Mouse (Mus musculus) neural tube, embryonic 15.5 days (tissue): ENCODE results near the gene Uspl1. TPM values are rescaled to one million over a fixed set of nuclear protein-coding genes. Genes with fewer than 3 reads are reported as not detected.

Source experiments
- ATAC-seq: fragments of 200-750 bp; cut with Nextera tagmentation; 2 replicates; pipeline ENCODE4 v1.8.0; 2017; ENCODE audit warnings: mild to moderate bottlenecking, moderate TSS enrichment, moderate library complexity; ENCODE audit not compliant: low FRiP score
- H3K27ac ChIP-seq: fragments of 300-500 bp; sonication (generic); replicated peaks from 2 replicates; pipeline ENCODE4 v1.5.1; 2015; ENCODE audit warnings: mild to moderate bottlenecking, inconsistent platforms
- H3K27me3 ChIP-seq: fragments of 300-500 bp; sonication (generic); replicated peaks from 2 replicates; pipeline ENCODE4 v1.6.1; 2015; ENCODE audit warnings: inconsistent platforms
- H3K36me3 ChIP-seq: fragments of 300-500 bp; sonication (generic); 2 replicates; pipeline ENCODE4 v1.6.1; 2015; ENCODE audit warnings: inconsistent platforms
- H3K4me1 ChIP-seq: fragments of 300-500 bp; sonication (generic); 2 replicates; pipeline ENCODE4 v1.6.1; 2015; ENCODE audit warnings: inconsistent platforms
- H3K4me2 ChIP-seq: fragments of 300-500 bp; sonication (generic); 2 replicates; pipeline ENCODE4 v1.6.1; 2015; ENCODE audit warnings: inconsistent platforms, mild to moderate bottlenecking, moderate library complexity
- H3K4me3 ChIP-seq: fragments of 300-500 bp; sonication (generic); replicated peaks from 2 replicates; pipeline ENCODE4 v1.5.1; 2015; ENCODE audit warnings: mild to moderate bottlenecking, inconsistent platforms
- H3K9ac ChIP-seq: fragments of 300-500 bp; sonication (generic); replicated peaks from 2 replicates; pipeline ENCODE4 v1.6.1; 2015; ENCODE audit warnings: mild to moderate bottlenecking, inconsistent platforms
- H3K9me3 ChIP-seq: fragments of 300-500 bp; sonication (generic); replicated peaks from 2 replicates; pipeline ENCODE4 v1.6.1; 2016; ENCODE audit warnings: inconsistent platforms
- WGBS: fragments of 180-500 bp; shearing (Covaris S2); methylation state at CpG from one replicate; pipeline ENCODE4 v1.1.7; 2015; ENCODE audit warnings: mixed read lengths; 5-methylcytosine and 5-hydroxymethylcytosine counted together
- polyA plus RNA-seq: library from polyadenylated mRNA; unstranded; fragments of >200 nt; fragmentation: Nextera tagmentation; extraction: Ambion mirVana; gene quantifications from 2 replicates; pipeline ENCODE4 v1.2.1, GENCODE M21; 2015

Uspl1 gene
- polyA plus RNA-seq, 1 experiment from 2014 or later = 57.1 TPM

DNA sequence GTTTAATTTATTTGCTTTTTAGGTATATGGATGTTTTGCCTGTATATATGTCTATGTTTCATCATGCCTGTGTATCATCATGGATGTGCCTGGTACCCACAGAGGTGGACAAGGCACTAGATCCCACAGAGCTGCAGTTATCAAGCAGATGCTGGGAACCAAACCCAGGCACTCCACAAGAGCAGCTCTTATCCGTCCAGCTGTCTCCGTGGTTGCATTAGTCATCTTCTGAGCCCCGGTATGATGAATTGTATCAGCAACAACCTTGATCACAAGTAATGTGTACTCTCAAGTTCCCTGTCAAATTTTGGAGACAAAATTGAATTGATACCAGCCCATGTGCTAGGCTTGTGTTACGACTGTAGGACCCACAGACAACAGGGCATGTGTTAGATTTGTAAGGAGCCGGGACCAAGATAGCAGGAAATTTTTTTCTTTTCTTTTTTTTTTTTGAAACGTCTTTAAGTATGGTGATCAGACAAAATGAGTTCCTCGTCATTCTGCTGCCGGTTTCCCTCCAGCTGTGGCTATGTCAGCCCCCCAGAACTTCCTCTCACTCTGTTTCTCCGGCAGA is 61.3 kb downstream of the Uspl1 start:
- Histone ChIP-seq H3K27ac (no peak overlapping the region), H3K27me3 (no peaks in the 10 kb centered on the region), H3K36me3 (no peaks in the 10 kb centered on the region), H3K4me2 (peak overlapping the region; percentile 44), H3K9me3 (peaks cover 3% of the 10 kb centered on the region; the same call in 1 of the 2 replicates), H3K4me3 (no peak overlapping the region), H3K4me1 (peaks cover 8% of the 10 kb centered on the region), H3K9ac (no peak overlapping the region)
- no peak for ATAC-seq
- 62% methylated on average over 9 of the region's 9 CpGs for WGBS

DNA sequence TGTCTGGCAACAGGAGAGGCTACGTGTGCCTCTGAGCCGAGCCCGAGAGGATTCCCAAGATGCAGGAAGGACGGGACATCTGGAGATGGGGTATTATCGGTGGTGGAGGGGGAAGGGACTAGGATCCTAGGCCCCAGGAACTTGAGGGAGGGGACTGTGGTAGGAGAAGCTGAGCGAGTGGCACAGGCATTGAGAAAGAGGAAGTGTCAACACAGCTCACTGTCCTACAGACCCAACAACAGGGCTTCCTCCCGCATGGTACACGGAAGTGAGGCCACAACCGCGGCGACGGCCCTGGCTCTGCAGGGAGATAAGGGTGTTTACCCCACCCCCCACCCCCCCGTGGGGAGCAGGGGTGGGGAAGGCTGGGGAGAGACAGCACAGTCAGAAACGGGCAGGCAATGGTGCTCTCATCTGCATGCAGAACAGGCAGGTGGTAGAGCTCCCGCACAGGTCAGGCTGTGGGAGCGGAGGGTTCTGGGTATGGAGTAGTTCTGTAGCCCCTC is 61.9 kb downstream of the Uspl1 start:
- H3K9ac ChIP-seq = 0 out of 2 replicates have a peak overlapping the region, but pooled peaks have one; percentile 24
- 21% methylated on average over 16 of the region's 16 CpGs for WGBS

GRCm38 (mm10) chr5:149247047-149247904 is 63.1 kb downstream of the Uspl1 start:
- Histone ChIP-seq H3K4me1 (peaks cover 8% of the 10 kb centered on the region), H3K36me3 (no peaks in the 10 kb centered on the region), H3K4me2 (no peak overlapping the region), H3K4me3 (no peak overlapping the region), H3K27me3 (no peaks in the 10 kb centered on the region), H3K9me3 (no peaks in the 10 kb centered on the region), H3K9ac (no peak overlapping the region), H3K27ac (no peak overlapping the region)
- no peak for ATAC-seq
- WGBS = 51% methylated on average over 19 of the region's 20 CpGs

More for the DNA sequence above, 61.9 kb downstream of the Uspl1 start:
- Histone ChIP-seq H3K4me3 (no peak overlapping the region), H3K4me2 (peak overlapping the region; percentile 44), H3K36me3 (no peaks in the 10 kb centered on the region), H3K27ac (no peak overlapping the region), H3K4me1 (peaks cover 8% of the 10 kb centered on the region), H3K27me3 (no peaks in the 10 kb centered on the region), H3K9me3 (peaks cover 3% of the 10 kb centered on the region; the same call in 1 of the 2 replicates)
- ATAC-seq = no peak; the same call in 1 of the 2 replicates

DNA sequence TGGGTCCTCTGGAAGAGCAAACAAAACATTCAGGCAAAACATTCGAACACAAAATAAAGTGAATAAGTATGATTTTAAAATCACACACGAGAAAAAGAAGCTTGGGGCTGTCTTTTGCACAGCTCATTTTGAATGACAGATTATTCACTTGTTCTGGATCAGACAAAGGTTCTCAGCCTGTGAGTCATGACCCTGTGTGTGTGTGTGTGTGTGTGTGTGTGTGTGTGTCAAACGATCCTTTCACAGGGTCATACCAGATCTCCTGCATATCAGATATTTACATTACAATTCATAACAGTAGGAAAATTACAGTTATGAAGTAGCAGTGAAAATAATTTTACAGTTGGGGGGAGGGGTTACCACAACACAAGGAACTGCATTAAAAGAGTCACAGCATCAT is 68.2 kb downstream of the Uspl1 start:
- Histone ChIP-seq H3K4me2 (no peak overlapping the region), H3K27me3 (no peaks in the 10 kb centered on the region), H3K9ac (no peak overlapping the region), H3K4me1 (0 out of 2 replicates have a peak, but pooled peaks cover 2% of the 10 kb centered on the region), H3K27ac (no peak overlapping the region), H3K4me3 (no peak overlapping the region), H3K9me3 (no peaks in the 10 kb centered on the region), H3K36me3 (no peaks in the 10 kb centered on the region)
- WGBS = 90% methylated on average over 3 of the region's 3 CpGs
- ATAC-seq = no peak

DNA sequence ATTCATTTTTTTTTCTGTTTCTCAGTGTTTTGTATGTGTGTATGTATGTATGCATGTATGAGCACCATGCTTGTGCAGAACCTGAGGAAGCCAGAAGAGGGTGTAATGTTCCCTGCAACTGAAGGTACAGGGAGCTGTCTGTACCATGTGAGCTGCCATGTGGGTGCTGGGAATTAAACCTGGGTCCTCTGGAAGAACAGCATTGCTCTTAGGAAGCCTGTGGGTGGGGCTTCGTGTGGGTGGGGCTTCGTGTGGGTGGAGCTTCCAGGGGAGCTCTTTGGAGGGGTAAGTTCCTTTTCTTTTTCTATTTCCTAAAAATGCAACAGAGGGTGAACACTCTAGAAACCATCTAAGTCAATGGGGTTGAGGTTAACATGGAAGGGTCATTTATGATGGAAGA is 69.3 kb downstream of the Uspl1 start:
- WGBS = 85% methylated on average over 2 of the region's 2 CpGs
- H3K27ac ChIP-seq = no peak overlapping the region

DNA sequence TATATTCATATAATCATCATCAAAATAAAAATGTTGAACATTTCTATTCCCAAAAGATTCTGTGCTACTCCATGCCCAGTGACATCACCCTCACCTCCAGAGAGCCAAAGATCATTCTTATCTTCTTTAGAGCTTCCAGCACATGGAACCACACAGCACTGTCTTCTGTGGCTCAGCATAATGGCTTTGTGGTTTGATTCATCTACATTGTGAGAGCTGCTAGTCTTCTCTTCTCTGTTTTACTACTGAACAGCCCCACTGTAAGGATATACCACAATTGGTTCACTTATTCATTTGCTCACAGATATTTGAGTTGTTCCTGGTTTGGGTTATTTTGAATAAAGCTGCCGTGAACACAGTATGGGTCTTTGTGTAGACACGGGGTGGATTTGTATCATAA is 71.4 kb downstream of the Uspl1 start:
- ATAC-seq = no peak
- no peak overlapping the region for H3K9ac ChIP-seq
- H3K36me3 ChIP-seq = no peaks in the 10 kb centered on the region
- no peak overlapping the region for H3K4me3 ChIP-seq
- peaks cover 22% of the 10 kb centered on the region for H3K4me1 ChIP-seq
- H3K27ac ChIP-seq = no peak overlapping the region
- whole genome bisulfite sequencing = 81% methylated on average over 2 of the region's 2 CpGs
- H3K4me2 ChIP-seq = no peak overlapping the region
- H3K27me3 ChIP-seq = no peaks in the 10 kb centered on the region
- H3K9me3 ChIP-seq = no peaks in the 10 kb centered on the region

More for the DNA sequence above, 69.3 kb downstream of the Uspl1 start:
- H3K27me3 ChIP-seq = no peaks in the 10 kb centered on the region
- no peak overlapping the region for H3K9ac ChIP-seq
- no peak overlapping the region for H3K4me3 ChIP-seq
- H3K4me2 ChIP-seq = no peak overlapping the region
- H3K9me3 ChIP-seq = no peaks in the 10 kb centered on the region
- H3K4me1 ChIP-seq = peaks cover 11% of the 10 kb centered on the region
- ATAC-seq = no peak
- H3K36me3 ChIP-seq = no peaks in the 10 kb centered on the region

DNA sequence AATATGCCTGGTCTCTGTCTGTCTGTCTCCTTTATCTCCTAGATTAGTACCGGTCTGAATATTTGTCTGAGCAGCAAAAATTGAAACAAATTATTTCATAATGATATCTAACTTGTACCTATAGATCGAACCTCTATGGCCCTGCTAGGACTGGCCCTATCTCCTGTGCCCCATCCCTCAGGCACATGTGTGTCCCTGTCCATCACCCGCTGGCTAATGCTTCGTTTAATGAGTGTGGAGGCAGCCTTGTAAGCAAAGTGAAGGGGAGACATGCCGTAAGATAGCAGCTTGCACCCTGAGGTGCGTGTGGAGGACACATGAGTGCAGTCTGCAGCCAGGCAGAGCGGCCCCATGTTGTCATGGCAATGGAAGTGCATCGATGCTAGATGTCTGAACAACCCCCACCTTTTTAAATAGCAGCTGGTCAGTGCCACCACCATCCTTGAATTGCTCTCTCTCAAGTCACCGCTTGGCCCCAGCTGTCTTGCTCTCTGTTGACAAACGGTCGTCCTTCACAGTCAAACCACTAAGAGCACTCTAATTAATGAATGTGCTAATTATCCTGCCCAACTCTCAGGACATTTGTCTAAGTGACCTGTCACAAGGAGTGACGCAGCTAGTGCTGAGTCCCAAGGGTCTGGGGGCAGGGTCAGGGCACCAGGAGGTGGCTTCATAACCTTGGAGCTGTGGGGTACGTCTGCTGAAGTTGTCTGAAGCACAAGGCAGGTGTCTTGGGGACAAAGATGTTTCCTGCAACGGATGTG is 73.5 kb downstream of the Uspl1 start:
- Histone ChIP-seq H3K27ac (peak overlapping the region; percentile 78), H3K9me3 (no peaks in the 10 kb centered on the region), H3K4me2 (no peak overlapping the region), H3K4me3 (no peak overlapping the region), H3K36me3 (no peaks in the 10 kb centered on the region), H3K27me3 (no peaks in the 10 kb centered on the region), H3K4me1 (peaks cover 22% of the 10 kb centered on the region), H3K9ac (no peak overlapping the region)
- peak; percentile 60 for ATAC-seq
- 29% methylated on average over 14 of the region's 14 CpGs for WGBS

DNA sequence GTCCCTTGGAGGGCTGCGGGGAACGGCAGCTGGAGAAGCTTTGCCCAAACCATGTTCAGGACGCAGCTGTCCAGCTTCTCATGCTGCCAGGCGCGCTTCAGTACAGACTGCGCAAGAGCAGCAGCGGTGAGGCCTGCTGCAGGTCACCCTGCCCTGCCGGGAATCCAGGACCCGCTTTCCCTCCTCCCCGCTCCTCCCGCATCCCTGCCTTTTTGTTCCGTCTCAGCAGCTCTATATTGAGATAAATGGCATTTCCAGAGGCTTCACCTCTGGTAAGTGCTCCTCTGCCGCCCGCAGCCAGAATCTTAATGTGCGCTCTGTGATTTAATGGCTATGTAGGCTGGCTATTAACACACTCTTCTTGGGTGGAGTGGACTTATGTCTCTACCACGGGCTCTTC is 74.9 kb downstream of the Uspl1 start:
- Histone ChIP-seq H3K4me1 (peaks cover 22% of the 10 kb centered on the region), H3K36me3 (no peaks in the 10 kb centered on the region), H3K27me3 (no peaks in the 10 kb centered on the region), H3K4me2 (peak overlapping the region; percentile 39), H3K9ac (no peak overlapping the region), H3K4me3 (no peak overlapping the region), H3K27ac (peak overlapping the region; percentile 78), H3K9me3 (no peaks in the 10 kb centered on the region)
- peak; percentile 86 for ATAC-seq
- 10% methylated on average over 16 of the region's 16 CpGs for WGBS

DNA sequence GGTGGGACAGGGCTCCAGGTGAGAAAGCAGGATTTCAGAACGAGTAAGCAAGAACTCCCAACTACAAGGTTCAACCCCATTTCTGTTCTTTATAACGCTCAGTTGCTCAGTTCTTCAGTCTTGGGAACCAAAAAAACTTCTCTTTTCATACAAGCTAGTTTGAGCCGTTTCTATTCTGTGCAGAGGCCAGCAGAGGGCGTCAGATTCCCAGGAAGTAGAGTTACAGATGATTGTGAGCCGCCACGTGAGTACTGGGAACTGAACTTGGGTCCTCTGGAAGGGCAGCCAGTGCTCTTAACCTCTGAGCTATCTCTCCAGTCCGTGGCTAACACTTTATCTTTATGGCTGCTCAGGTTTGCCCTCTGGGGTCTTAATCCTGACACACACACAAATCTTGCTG is 77.3 kb downstream of the Uspl1 start:
- peaks cover 22% of the 10 kb centered on the region for H3K4me1 ChIP-seq
- H3K4me2 ChIP-seq = no peak overlapping the region
- ATAC-seq = no peak
- whole genome bisulfite sequencing = 76% methylated on average over 7 of the region's 7 CpGs
- no peak overlapping the region for H3K27ac ChIP-seq
- H3K36me3 ChIP-seq = no peaks in the 10 kb centered on the region
- no peak overlapping the region for H3K9ac ChIP-seq
- H3K9me3 ChIP-seq = no peaks in the 10 kb centered on the region
- H3K27me3 ChIP-seq = no peaks in the 10 kb centered on the region
- H3K4me3 ChIP-seq = no peak overlapping the region

GRCm38 (mm10) chr5:149261866-149262265 is 77.7 kb downstream of the Uspl1 start:
- no peaks in the 10 kb centered on the region for H3K27me3 ChIP-seq
- H3K9ac ChIP-seq = no peak overlapping the region
- no peak overlapping the region for H3K4me2 ChIP-seq
- WGBS = 70% methylated on average over 6 of the region's 6 CpGs
- no peaks in the 10 kb centered on the region for H3K9me3 ChIP-seq
- no peaks in the 10 kb centered on the region for H3K36me3 ChIP-seq
- ATAC-seq = no peak
- H3K4me1 ChIP-seq = peaks cover 22% of the 10 kb centered on the region
- no peak overlapping the region for H3K27ac ChIP-seq
- H3K4me3 ChIP-seq = no peak overlapping the region

DNA sequence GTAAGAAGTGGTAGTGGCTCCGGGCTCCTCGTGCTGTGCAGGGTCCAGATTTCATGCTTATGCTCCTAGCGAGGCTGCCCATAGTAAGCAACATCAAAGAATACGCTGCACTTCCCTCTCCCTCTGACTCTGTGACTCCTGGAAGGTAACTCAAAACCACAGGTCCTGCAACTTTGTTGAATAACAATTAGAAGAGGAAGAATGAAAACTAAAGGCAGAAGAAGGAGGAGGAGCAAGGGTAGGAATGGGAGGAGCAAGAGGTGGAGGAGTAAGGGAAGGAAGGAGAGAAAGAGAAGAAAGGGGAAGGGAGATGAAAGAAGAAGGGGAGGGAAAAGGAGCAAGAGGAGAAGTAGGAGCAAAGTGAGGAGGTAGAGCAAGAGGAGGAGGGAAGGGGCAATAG is 80.3 kb downstream of the Uspl1 start, which contains the start of gene Alox5ap:
Gene Alox5ap (plus strand): TSS at position 363 of the 400 bp plus-strand sequence.
- H3K4me2 ChIP-seq = no peak within 1 kb of the TSS
- H3K9ac ChIP-seq = no peak within 1 kb of the TSS
- WGBS = 63% methylated on average over 4 of the region's 4 CpGs
- H3K4me3 ChIP-seq = no peak within 1 kb of the TSS
- peaks cover 2% of the 10 kb centered on the region for H3K4me1 ChIP-seq
- H3K9me3 ChIP-seq = no peaks in the 10 kb centered on the region
- no peaks in the 10 kb centered on the region for H3K27me3 ChIP-seq
- H3K27ac ChIP-seq = no peak within 1 kb of the TSS
- ATAC-seq = no peak
- H3K36me3 ChIP-seq = no peaks in the 10 kb centered on the region
